Mouse (Mus musculus) neural tube, embryonic 12.5 days (tissue): Measurements from ENCODE around the gene Pxmp4. TPM values are rescaled to one million over a fixed set of nuclear protein-coding genes. Genes with fewer than 3 reads are reported as not detected.

Experiments used
- ATAC-seq: fragments of 200-750 bp; cut with Nextera tagmentation; 2 replicates; pipeline ENCODE4 v1.8.0; 2017; ENCODE audit warnings: low read depth, mild to moderate bottlenecking, moderate TSS enrichment, moderate library complexity; ENCODE audit not compliant: low FRiP score
- H3K27ac ChIP-seq: fragments of 300-500 bp; sonication (generic); 2 replicates; pipeline ENCODE4 v1.5.1; 2016
- H3K27me3 ChIP-seq: fragments of 300-500 bp; sonication (generic); replicated peaks from 2 replicates; pipeline ENCODE4 v1.6.1; 2016; ENCODE audit warnings: mild to moderate bottlenecking
- H3K36me3 ChIP-seq: fragments of 300-500 bp; sonication (generic); 2 replicates; pipeline ENCODE4 v1.6.1; 2016; ENCODE audit warnings: mild to moderate bottlenecking
- H3K4me1 ChIP-seq: fragments of 300-500 bp; sonication (generic); 2 replicates; pipeline ENCODE4 v1.6.1; 2016
- H3K4me2 ChIP-seq: fragments of 300-500 bp; sonication (generic); replicated peaks from 2 replicates; pipeline ENCODE4 v1.6.1; 2016; ENCODE audit warnings: mild to moderate bottlenecking
- H3K4me3 ChIP-seq: fragments of 300-500 bp; sonication (generic); 2 replicates; pipeline ENCODE4 v1.5.1; 2016
- H3K9ac ChIP-seq: fragments of 300-500 bp; sonication (generic); 2 replicates; pipeline ENCODE4 v1.6.1; 2016; ENCODE audit warnings: mild to moderate bottlenecking
- H3K9me3 ChIP-seq: fragments of 300-500 bp; sonication (generic); 2 replicates; pipeline ENCODE4 v1.6.1; 2016; ENCODE audit warnings: mild to moderate bottlenecking
- WGBS: fragments of 180-500 bp; shearing (Covaris S2); methylation state at CpG from one replicate; pipeline ENCODE4 v1.1.7; 2016; 5-methylcytosine and 5-hydroxymethylcytosine counted together
- polyA plus RNA-seq: library from polyadenylated mRNA; unstranded; fragments of >200 nt; fragmentation: Nextera tagmentation; extraction: Ambion mirVana; gene quantifications from 2 replicates; pipeline ENCODE4 v1.2.1, GENCODE M21; 2016

Pxmp4 gene
- polyA plus RNA-seq, 1 experiment from 2014 or later, result 16.5 TPM

- ATAC-seq, result no peak
- 93% methylated on average over 1 of the region's 1 CpGs for WGBS
These were observed 22.1 kb downstream of the Pxmp4 start for GRCm38 (mm10) chr2:154581421-154581820.

GRCm38 (mm10) chr2:154580586-154580985 lies 22.9 kb downstream of the Pxmp4 start:
- H3K36me3 ChIP-seq, result no peaks in the 10 kb centered on the region
- 0 out of 2 replicates have a peak, but pooled peaks cover 3% of the 10 kb centered on the region for H3K27me3 ChIP-seq
- H3K4me1 ChIP-seq, result peaks cover 33% of the 10 kb centered on the region
- H3K9ac ChIP-seq, result no peak overlapping the region
- 87% methylated on average over 8 of the region's 8 CpGs for WGBS
- no peak overlapping the region for H3K4me3 ChIP-seq
- H3K27ac ChIP-seq, result no peak overlapping the region
- no peak for ATAC-seq
- no peak overlapping the region for H3K4me2 ChIP-seq
- no peaks in the 10 kb centered on the region for H3K9me3 ChIP-seq

More at GRCm38 (mm10) chr2:154581421-154581820, 22.1 kb downstream of the Pxmp4 start:
- Histone ChIP-seq H3K27me3 (0 out of 2 replicates have a peak, but pooled peaks cover 3% of the 10 kb centered on the region), H3K9me3 (no peaks in the 10 kb centered on the region), H3K4me1 (peaks cover 30% of the 10 kb centered on the region), H3K9ac (no peak overlapping the region), H3K4me3 (no peak overlapping the region), H3K36me3 (no peaks in the 10 kb centered on the region), H3K4me2 (no peak overlapping the region), H3K27ac (no peak overlapping the region)

- Histone ChIP-seq H3K4me2 (no peak overlapping the region), H3K27me3 (0 out of 2 replicates have a peak, but pooled peaks cover 2% of the 10 kb centered on the region), H3K27ac (peak overlapping the region; percentile 75), H3K4me1 (peaks cover 18% of the 10 kb centered on the region), H3K4me3 (no peak overlapping the region), H3K9ac (no peak overlapping the region), H3K36me3 (no peaks in the 10 kb centered on the region), H3K9me3 (no peaks in the 10 kb centered on the region)
- 50% methylated on average over 6 of the region's 6 CpGs for WGBS
- peak; percentile 43; the same call in 1 of the 2 replicates for ATAC-seq
These were observed 25.8 kb downstream of the Pxmp4 start for GRCm38 (mm10) chr2:154577744-154578067.

DNA sequence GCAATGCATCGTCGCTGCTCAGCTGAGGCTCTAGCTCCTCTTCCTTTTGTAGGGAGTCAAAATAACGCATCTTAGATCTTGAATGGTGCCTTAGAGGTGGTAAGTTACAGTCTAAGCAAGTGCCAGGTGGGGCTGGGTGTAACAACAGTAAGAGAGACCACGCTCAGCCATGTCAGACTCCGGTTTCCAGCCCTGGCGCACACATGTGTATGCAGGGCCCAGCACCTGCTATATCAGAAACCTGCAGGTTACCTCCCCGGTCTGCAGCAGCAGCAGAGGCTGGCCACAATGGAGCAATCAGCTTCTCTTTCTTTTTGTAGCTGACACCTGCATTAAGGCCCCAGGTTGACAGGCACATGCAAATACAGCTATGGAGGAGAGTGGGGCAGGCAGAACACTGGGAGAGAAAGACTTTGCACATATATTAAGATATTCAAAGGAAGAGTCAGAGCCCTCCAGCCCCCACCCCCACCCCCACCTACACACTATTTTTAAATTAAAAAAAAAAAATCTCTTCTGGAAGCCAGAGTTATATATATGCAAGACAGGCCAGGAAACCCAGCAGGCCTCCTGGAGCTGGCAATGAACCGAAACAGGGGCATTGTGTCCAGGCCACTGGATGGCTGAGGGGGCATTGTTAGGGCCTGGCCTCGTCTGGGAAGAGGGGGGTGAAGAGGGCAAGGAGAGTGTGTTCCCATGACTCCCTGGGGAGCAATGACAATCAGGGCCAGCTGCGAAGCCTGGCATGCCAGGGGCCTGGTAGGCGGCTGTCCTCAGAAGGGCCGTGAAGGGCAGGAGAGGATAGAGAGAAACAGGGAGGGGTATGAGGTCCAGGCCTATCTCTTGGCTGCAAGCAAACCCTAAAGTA lies 26.4 kb downstream of the Pxmp4 start:
- 20% methylated on average over 12 of the region's 12 CpGs for WGBS
- ATAC-seq, result peak; percentile 87
- Histone ChIP-seq H3K4me2 (0 out of 2 replicates have a peak overlapping the region, but pooled peaks have one; percentile 3), H3K27ac (peak overlapping the region; percentile 75), H3K4me3 (no peak overlapping the region), H3K4me1 (peaks cover 18% of the 10 kb centered on the region), H3K27me3 (no peaks in the 10 kb centered on the region), H3K9ac (no peak overlapping the region; the same call in 1 of the 2 replicates), H3K9me3 (no peaks in the 10 kb centered on the region), H3K36me3 (no peaks in the 10 kb centered on the region)

DNA sequence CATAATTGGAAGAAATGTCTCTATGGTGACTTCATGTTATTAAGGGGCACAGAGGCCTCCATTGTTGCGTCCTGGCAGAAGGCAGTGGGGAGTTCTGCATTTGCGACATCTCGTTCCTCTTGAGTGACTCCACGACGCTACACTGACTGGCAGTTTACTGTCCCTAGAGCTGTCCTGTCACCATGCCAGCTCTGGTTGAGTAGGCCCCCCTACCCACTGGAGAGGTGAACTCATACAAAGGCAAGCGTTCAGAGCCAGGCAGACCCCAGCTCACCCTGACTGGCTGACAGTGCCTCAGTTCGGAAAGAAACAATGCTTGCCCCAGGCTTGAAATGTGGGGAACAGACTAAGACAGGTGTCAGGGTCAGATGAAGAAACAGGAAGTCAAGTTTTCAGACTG lies 29.2 kb downstream of the Pxmp4 start:
- H3K4me3 ChIP-seq, result no peak overlapping the region
- no peak for ATAC-seq
- no peaks in the 10 kb centered on the region for H3K9me3 ChIP-seq
- no peaks in the 10 kb centered on the region for H3K36me3 ChIP-seq
- no peaks in the 10 kb centered on the region for H3K27me3 ChIP-seq
- peaks cover 28% of the 10 kb centered on the region for H3K4me1 ChIP-seq
- H3K4me2 ChIP-seq, result no peak overlapping the region
- 37% methylated on average over 7 of the region's 7 CpGs for WGBS
- no peak overlapping the region for H3K9ac ChIP-seq
- no peak overlapping the region for H3K27ac ChIP-seq

- Histone ChIP-seq H3K36me3 (no peaks in the 10 kb centered on the region), H3K27ac (no peak overlapping the region), H3K4me3 (no peak overlapping the region), H3K9me3 (no peaks in the 10 kb centered on the region), H3K27me3 (no peaks in the 10 kb centered on the region), H3K4me1 (peaks cover 41% of the 10 kb centered on the region), H3K4me2 (no peak overlapping the region), H3K9ac (no peak overlapping the region)
- WGBS, result 87% methylated on average over 3 of the region's 3 CpGs
- ATAC-seq, result no peak
These were observed 30.5 kb downstream of the Pxmp4 start for GRCm38 (mm10) chr2:154572996-154573395.

DNA sequence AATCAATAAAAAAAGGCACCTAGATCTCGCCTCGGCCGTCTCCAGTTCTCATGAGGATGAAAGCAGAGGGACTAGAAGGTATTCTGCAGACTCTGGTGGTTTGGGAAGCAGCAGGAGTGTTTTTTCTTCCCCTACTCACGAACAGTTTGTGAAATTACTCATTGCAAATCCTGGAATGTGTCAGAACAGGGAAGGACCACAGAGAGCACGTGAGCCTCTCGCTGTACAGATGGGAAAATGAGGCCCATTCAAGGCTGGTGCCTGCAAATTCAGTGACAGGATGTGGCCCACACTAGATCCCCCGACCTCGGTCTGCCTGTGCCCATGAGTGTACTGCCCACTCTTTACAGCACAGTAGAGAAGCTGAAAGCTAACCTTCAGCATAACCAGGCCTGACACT lies 31.5 kb downstream of the Pxmp4 start:
- no peak overlapping the region for H3K9ac ChIP-seq
- no peak overlapping the region for H3K27ac ChIP-seq

GRCm38 (mm10) chr2:154571266-154571665 lies 32.2 kb downstream of the Pxmp4 start:
- no peak for ATAC-seq
- H3K4me1 ChIP-seq, result peaks cover 39% of the 10 kb centered on the region
- 79% methylated on average over 4 of the region's 4 CpGs for WGBS

More for the DNA sequence above, 31.5 kb downstream of the Pxmp4 start:
- WGBS, result 71% methylated on average over 8 of the region's 8 CpGs
- peaks cover 39% of the 10 kb centered on the region for H3K4me1 ChIP-seq
- no peak overlapping the region for H3K4me3 ChIP-seq
- H3K4me2 ChIP-seq, result no peak overlapping the region
- no peaks in the 10 kb centered on the region for H3K36me3 ChIP-seq
- no peaks in the 10 kb centered on the region for H3K9me3 ChIP-seq
- no peaks in the 10 kb centered on the region for H3K27me3 ChIP-seq
- no peak for ATAC-seq

GRCm38 (mm10) chr2:154570666-154571065 lies 32.8 kb downstream of the Pxmp4 start:
- Histone ChIP-seq H3K36me3 (no peaks in the 10 kb centered on the region), H3K9ac (no peak overlapping the region), H3K27ac (no peak overlapping the region), H3K4me1 (peaks cover 43% of the 10 kb centered on the region), H3K27me3 (no peaks in the 10 kb centered on the region), H3K4me3 (no peak overlapping the region), H3K4me2 (peak overlapping the region; percentile 96), H3K9me3 (no peaks in the 10 kb centered on the region)
- ATAC-seq, result no peak
- WGBS, result 69% methylated on average over 4 of the region's 4 CpGs

More at GRCm38 (mm10) chr2:154571266-154571665, 32.2 kb downstream of the Pxmp4 start:
- Histone ChIP-seq H3K4me3 (no peak overlapping the region), H3K27me3 (no peaks in the 10 kb centered on the region), H3K36me3 (no peaks in the 10 kb centered on the region), H3K27ac (no peak overlapping the region), H3K9ac (no peak overlapping the region), H3K4me2 (no peak overlapping the region), H3K9me3 (no peaks in the 10 kb centered on the region)

DNA sequence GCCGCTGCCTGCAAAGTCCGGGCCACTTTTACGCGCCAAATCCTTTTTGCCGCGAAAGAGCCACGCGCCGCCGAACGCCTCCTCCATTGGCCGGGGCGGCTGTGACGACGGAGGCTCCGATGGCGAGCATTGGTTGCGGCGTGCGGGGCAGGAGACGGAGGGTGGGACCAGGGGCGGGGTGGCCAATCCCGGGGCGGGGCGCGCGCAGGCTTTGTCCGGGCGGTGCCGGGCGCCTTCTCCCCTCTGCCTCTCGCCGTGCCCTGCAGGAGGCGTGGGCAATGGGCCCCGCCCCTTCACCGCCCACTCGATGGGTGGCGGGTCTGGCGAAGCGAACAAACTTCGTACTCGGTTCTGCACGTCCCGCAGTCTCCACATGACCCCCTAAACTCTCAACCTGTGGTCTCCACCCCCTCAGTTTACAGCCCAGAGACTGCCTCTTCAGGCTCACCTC lies 33.6 kb downstream of the Pxmp4 start, which contains the start of gene E2f1:
Gene E2f1, minus strand, starts transcription at position 57 of the 451 bp plus-strand sequence.
- WGBS, result under 1% methylated on average over 44 of the region's 44 CpGs
- no peaks in the 10 kb centered on the region for H3K9me3 ChIP-seq
- H3K4me1 ChIP-seq, result peaks cover 46% of the 10 kb centered on the region
- peak; percentile 97 for ATAC-seq
- H3K4me2 ChIP-seq, result peak within 1 kb of the TSS; percentile 96
- H3K27me3 ChIP-seq, result no peaks in the 10 kb centered on the region
- H3K4me3 ChIP-seq, result peak within 1 kb of the TSS; percentile 84
- peak within 1 kb of the TSS; percentile 77 for H3K9ac ChIP-seq
- H3K36me3 ChIP-seq, result no peaks in the 10 kb centered on the region
- peak within 1 kb of the TSS; percentile 65 for H3K27ac ChIP-seq

GRCm38 (mm10) chr2:154569071-154569748 lies 34.3 kb downstream of the Pxmp4 start:
- Histone ChIP-seq H3K27ac (peak overlapping the region; percentile 65), H3K4me1 (peaks cover 46% of the 10 kb centered on the region), H3K4me3 (peak overlapping the region; percentile 84), H3K4me2 (peak overlapping the region; percentile 96), H3K9me3 (no peaks in the 10 kb centered on the region), H3K27me3 (no peaks in the 10 kb centered on the region), H3K36me3 (peaks cover 2% of the 10 kb centered on the region; the same call in 1 of the 2 replicates), H3K9ac (peak overlapping the region; percentile 77)
- WGBS, result under 1% methylated on average over 56 of the region's 70 CpGs
- peak; percentile 79 for ATAC-seq
